Mouse (Mus musculus) stomach, embryonic 15.5 days (tissue): ENCODE measurements around the gene Gm21958. TPM values are rescaled to one million over a fixed set of nuclear protein-coding genes. Genes with fewer than 3 reads are reported as not detected.
"Not testable (repeated sequence)": the region's sequence is repeated elsewhere in the genome, so short reads cannot be mapped to it uniquely, and the experiment has no call there.

Experiments used
- ATAC-seq: fragments of 200-750 bp; cut with Nextera tagmentation; 2 replicates; pipeline ENCODE4 v1.8.0; 2017; ENCODE audit warnings: low read depth, moderate number of reproducible peaks, moderate TSS enrichment; ENCODE audit not compliant: insufficient read depth, low FRiP score
- H3K27ac ChIP-seq: fragments of 300-500 bp; sonication (generic); 2 replicates; pipeline ENCODE4 v1.5.1; 2015; ENCODE audit warnings: mild to moderate bottlenecking, inconsistent platforms
- H3K27me3 ChIP-seq: fragments of 300-500 bp; sonication (generic); replicated peaks from 2 replicates; pipeline ENCODE4 v1.6.1; 2015; ENCODE audit warnings: inconsistent platforms
- H3K36me3 ChIP-seq: fragments of 300-500 bp; sonication (generic); 2 replicates; pipeline ENCODE4 v1.6.1; 2015; ENCODE audit warnings: inconsistent platforms
- H3K4me1 ChIP-seq: fragments of 300-500 bp; sonication (generic); 2 replicates; pipeline ENCODE4 v1.6.1; 2015; ENCODE audit warnings: inconsistent platforms
- H3K4me2 ChIP-seq: fragments of 300-500 bp; sonication (generic); 2 replicates; pipeline ENCODE4 v1.6.1; 2015; ENCODE audit warnings: mild to moderate bottlenecking, inconsistent platforms
- H3K4me3 ChIP-seq: fragments of 300-500 bp; sonication (generic); replicated peaks from 2 replicates; pipeline ENCODE4 v1.5.1; 2015; ENCODE audit warnings: inconsistent platforms
- H3K9ac ChIP-seq: fragments of 300-500 bp; sonication (generic); 2 replicates; pipeline ENCODE4 v1.6.1; 2015; ENCODE audit warnings: inconsistent platforms
- H3K9me3 ChIP-seq: fragments of 300-500 bp; sonication (generic); 2 replicates; pipeline ENCODE4 v1.6.1; 2016; ENCODE audit warnings: inconsistent platforms
- WGBS: fragments of 180-500 bp; shearing (Covaris S2); methylation state at CpG from one replicate; pipeline ENCODE4 v1.1.7; 2015; 5-methylcytosine and 5-hydroxymethylcytosine counted together
- polyA plus RNA-seq: library from polyadenylated mRNA; unstranded; fragments of >200 nt; fragmentation: Nextera tagmentation; extraction: Ambion mirVana; gene quantifications from 2 replicates; pipeline ENCODE4 v1.2.1, GENCODE M21; 2015

Gm21958 gene
- polyA plus RNA-seq, 1 experiment from 2014 or later = not detected

- WGBS = 87% methylated on average over 6 of the region's 6 CpGs
- Histone ChIP-seq H3K27ac (no peak overlapping the region), H3K4me1 (no peaks in the 10 kb centered on the region), H3K4me3 (no peak overlapping the region), H3K9ac (no peak overlapping the region), H3K9me3 (no peaks in the 10 kb centered on the region), H3K4me2 (no peak overlapping the region), H3K36me3 (peaks cover 47% of the 10 kb centered on the region), H3K27me3 (no peaks in the 10 kb centered on the region)
- no peak for ATAC-seq
Observed at GRCm38 (mm10) chr3:54717348-54717747, 3.2 kb upstream of the Gm21958 start.

- Histone ChIP-seq H3K27ac (no peak overlapping the region), H3K4me1 (no peaks in the 10 kb centered on the region), H3K27me3 (no peaks in the 10 kb centered on the region), H3K36me3 (peaks cover 43% of the 10 kb centered on the region), H3K9ac (no peak overlapping the region), H3K9me3 (no peaks in the 10 kb centered on the region), H3K4me3 (no peak overlapping the region), H3K4me2 (no peak overlapping the region)
- 91% methylated on average over 6 of the region's 6 CpGs for WGBS
- ATAC-seq = no peak
Observed at GRCm38 (mm10) chr3:54715461-54715860, 1.3 kb upstream of the Gm21958 start.

GRCm38 (mm10) chr3:54708972-54709371 is 5.2 kb downstream of the Gm21958 start:
- Histone ChIP-seq H3K36me3 (peaks cover 44% of the 10 kb centered on the region), H3K27me3 (no peaks in the 10 kb centered on the region), H3K9me3 (no peaks in the 10 kb centered on the region), H3K9ac (no peak overlapping the region), H3K4me1 (no peaks in the 10 kb centered on the region), H3K4me3 (no peak overlapping the region), H3K4me2 (no peak overlapping the region), H3K27ac (no peak overlapping the region)
- 81% methylated on average over 9 of the region's 9 CpGs for WGBS
- no peak for ATAC-seq

GRCm38 (mm10) chr3:54704106-54704505 is 10.0 kb downstream of the Gm21958 start:
- peaks cover 37% of the 10 kb centered on the region for H3K36me3 ChIP-seq
- ATAC-seq, H3K27ac ChIP-seq, H3K9me3 ChIP-seq, H3K4me2 ChIP-seq, H3K27me3 ChIP-seq, H3K4me3 ChIP-seq, H3K4me1 ChIP-seq, H3K9ac ChIP-seq: not testable (repeated sequence)
- 96% methylated on average over 8 of the region's 8 CpGs for WGBS

GRCm38 (mm10) chr3:54699759-54700301 is 14.3 kb downstream of the Gm21958 start:
- H3K27ac ChIP-seq = no peak overlapping the region
- ATAC-seq = no peak
- H3K4me3 ChIP-seq = no peak overlapping the region
- no peaks in the 10 kb centered on the region for H3K4me1 ChIP-seq
- no peak overlapping the region for H3K4me2 ChIP-seq
- 64% methylated on average over 5 of the region's 5 CpGs for WGBS
- no peak overlapping the region for H3K9ac ChIP-seq
- H3K36me3 ChIP-seq = peaks cover 35% of the 10 kb centered on the region
- no peaks in the 10 kb centered on the region for H3K9me3 ChIP-seq
- no peaks in the 10 kb centered on the region for H3K27me3 ChIP-seq

GRCm38 (mm10) chr3:54693056-54693415 is 21.1 kb downstream of the Gm21958 start:
- 0 out of 2 replicates have a peak, but pooled peaks have one; percentile 0 for ATAC-seq
- Histone ChIP-seq H3K9me3 (no peaks in the 10 kb centered on the region), H3K27me3 (0 out of 2 replicates have a peak, but pooled peaks cover 3% of the 10 kb centered on the region), H3K27ac (peak overlapping the region; percentile 89), H3K4me3 (peak overlapping the region; percentile 77), H3K4me1 (0 out of 2 replicates have a peak, but pooled peaks cover 3% of the 10 kb centered on the region), H3K9ac (peak overlapping the region; percentile 65), H3K4me2 (peak overlapping the region; percentile 56), H3K36me3 (peaks cover 11% of the 10 kb centered on the region; the same call in 1 of the 2 replicates)
- 0% methylated on average over 8 of the region's 8 CpGs for WGBS

GRCm38 (mm10) chr3:54692202-54693055 is 21.7 kb downstream of the Gm21958 start, which contains the start of gene Supt20:
Gene Supt20, plus strand, starts transcription at chr3:54692807.
- Histone ChIP-seq H3K4me2 (peak within 1 kb of the TSS; percentile 86), H3K4me3 (peak within 1 kb of the TSS; percentile 77), H3K9ac (peak within 1 kb of the TSS; percentile 65), H3K9me3 (no peaks in the 10 kb centered on the region), H3K36me3 (peaks cover 11% of the 10 kb centered on the region; the same call in 1 of the 2 replicates), H3K27ac (peak within 1 kb of the TSS; percentile 89), H3K27me3 (0 out of 2 replicates have a peak, but pooled peaks cover 3% of the 10 kb centered on the region), H3K4me1 (0 out of 2 replicates have a peak, but pooled peaks cover 6% of the 10 kb centered on the region)
- under 1% methylated on average over 65 of the region's 65 CpGs for WGBS
- ATAC-seq = peak; percentile 99

DNA sequence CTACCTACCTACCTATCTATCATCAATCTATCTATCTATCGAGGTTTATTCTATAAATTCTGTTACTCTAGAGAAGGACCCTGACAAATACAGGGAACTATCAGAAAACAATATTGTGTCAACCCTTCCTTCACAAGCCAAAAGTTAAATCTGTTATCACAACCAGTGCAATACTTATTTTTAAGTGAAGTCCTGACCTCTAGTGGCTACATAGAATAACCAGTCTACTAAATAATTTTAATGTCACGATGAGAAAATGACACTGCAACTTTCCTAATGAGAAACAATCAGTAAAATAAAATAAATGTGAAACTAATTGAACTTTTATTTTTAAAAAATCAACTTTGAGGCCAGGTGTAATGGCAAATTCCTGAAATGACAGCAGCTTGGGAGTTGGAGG is 25.1 kb downstream of the Gm21958 start:
- no peak for ATAC-seq
- H3K4me1 ChIP-seq = 0 out of 2 replicates have a peak, but pooled peaks cover 3% of the 10 kb centered on the region

DNA sequence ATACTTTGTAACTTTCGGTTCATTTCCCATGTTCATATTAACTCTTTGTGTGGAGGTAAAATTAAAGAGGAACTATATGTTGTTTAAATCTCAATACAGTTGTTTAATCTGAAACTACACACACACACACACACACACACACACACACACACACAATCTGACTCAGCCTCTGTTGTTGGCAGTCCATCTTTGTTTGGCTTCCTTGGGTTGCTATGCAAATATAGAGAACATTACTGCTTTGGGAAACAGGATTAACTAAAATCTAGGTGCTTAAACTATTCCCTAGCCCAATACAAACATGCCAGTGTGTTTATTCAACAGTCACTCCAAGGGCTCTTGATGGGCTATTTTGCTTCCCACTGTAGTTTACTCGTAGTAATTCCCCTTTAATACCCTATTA is 26.9 kb downstream of the Gm21958 start:
- no peaks in the 10 kb centered on the region for H3K9me3 ChIP-seq
- H3K36me3 ChIP-seq = no peaks in the 10 kb centered on the region
- 0 out of 2 replicates have a peak, but pooled peaks cover 3% of the 10 kb centered on the region for H3K27me3 ChIP-seq
- H3K27ac ChIP-seq = no peak overlapping the region
- WGBS = 39% methylated on average over 2 of the region's 2 CpGs
- ATAC-seq = no peak
- no peak overlapping the region for H3K4me3 ChIP-seq
- H3K4me2 ChIP-seq = no peak overlapping the region
- 0 out of 2 replicates have a peak, but pooled peaks cover 3% of the 10 kb centered on the region for H3K4me1 ChIP-seq
- no peak overlapping the region for H3K9ac ChIP-seq

More for the DNA sequence above, 25.1 kb downstream of the Gm21958 start:
- Histone ChIP-seq H3K36me3 (no peaks in the 10 kb centered on the region), H3K4me3 (no peak overlapping the region), H3K9me3 (no peaks in the 10 kb centered on the region), H3K9ac (no peak overlapping the region), H3K27ac (no peak overlapping the region), H3K4me2 (no peak overlapping the region), H3K27me3 (0 out of 2 replicates have a peak, but pooled peaks cover 3% of the 10 kb centered on the region)
- 40% methylated on average over 2 of the region's 2 CpGs for WGBS

- no peak for ATAC-seq
- H3K4me3 ChIP-seq = no peak overlapping the region
- no peaks in the 10 kb centered on the region for H3K27me3 ChIP-seq
- 0 out of 2 replicates have a peak, but pooled peaks cover 3% of the 10 kb centered on the region for H3K4me1 ChIP-seq
- no peaks in the 10 kb centered on the region for H3K9me3 ChIP-seq
- 90% methylated on average over 3 of the region's 3 CpGs for WGBS
- no peak overlapping the region for H3K4me2 ChIP-seq
- H3K9ac ChIP-seq = no peak overlapping the region
- H3K36me3 ChIP-seq = no peaks in the 10 kb centered on the region
- H3K27ac ChIP-seq = no peak overlapping the region
Observed at GRCm38 (mm10) chr3:54685202-54685601, 29.0 kb downstream of the Gm21958 start.

- Histone ChIP-seq H3K4me1 (no peaks in the 10 kb centered on the region), H3K36me3 (no peaks in the 10 kb centered on the region), H3K9me3 (no peaks in the 10 kb centered on the region), H3K27ac (no peak overlapping the region), H3K4me2 (no peak overlapping the region), H3K4me3 (no peak overlapping the region), H3K27me3 (0 out of 2 replicates have a peak, but pooled peaks cover 6% of the 10 kb centered on the region), H3K9ac (no peak overlapping the region)
- 60% methylated on average over 6 of the region's 6 CpGs for WGBS
- ATAC-seq = no peak
Observed at GRCm38 (mm10) chr3:54681310-54682204, 32.6 kb downstream of the Gm21958 start.
